Mouse (Mus musculus): ENCODE results near the gene Cep126. TPM values are rescaled to one million over a fixed set of nuclear protein-coding genes. Genes with fewer than 3 reads are reported as not detected.

The Cep126 gene
- 1.4 and 3.2 TPM in 2 replicates for polyA plus RNA-seq (2015; fragmentation: Nextera tagmentation; extraction: Ambion mirVana)

DNA sequence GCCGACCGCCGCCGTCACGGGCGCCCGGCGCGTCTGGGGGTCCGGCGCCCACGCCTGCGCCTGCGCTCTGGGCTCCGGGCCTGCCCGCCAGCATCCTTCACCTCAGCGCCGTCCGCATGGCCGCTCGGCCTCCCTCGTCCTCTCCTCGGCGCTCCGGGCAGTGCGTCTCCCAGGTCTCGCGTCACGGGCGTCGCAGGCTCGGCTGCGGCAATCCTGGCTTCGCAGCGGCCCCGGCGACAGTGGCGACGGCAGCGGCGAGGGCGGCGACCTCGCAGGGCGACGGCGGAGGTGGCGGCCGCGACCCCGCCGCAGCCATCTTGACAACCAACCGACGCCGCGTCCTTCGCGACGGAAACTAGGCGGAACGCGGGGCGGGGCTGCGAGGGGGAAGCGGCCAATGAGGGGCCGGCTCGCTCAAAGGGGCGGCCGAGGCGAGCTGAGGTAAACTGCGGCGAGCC is at the start of gene Cep126:
TSS of gene Cep126 (minus strand) at position 178 of the 458 bp plus-strand sequence.

DNA sequence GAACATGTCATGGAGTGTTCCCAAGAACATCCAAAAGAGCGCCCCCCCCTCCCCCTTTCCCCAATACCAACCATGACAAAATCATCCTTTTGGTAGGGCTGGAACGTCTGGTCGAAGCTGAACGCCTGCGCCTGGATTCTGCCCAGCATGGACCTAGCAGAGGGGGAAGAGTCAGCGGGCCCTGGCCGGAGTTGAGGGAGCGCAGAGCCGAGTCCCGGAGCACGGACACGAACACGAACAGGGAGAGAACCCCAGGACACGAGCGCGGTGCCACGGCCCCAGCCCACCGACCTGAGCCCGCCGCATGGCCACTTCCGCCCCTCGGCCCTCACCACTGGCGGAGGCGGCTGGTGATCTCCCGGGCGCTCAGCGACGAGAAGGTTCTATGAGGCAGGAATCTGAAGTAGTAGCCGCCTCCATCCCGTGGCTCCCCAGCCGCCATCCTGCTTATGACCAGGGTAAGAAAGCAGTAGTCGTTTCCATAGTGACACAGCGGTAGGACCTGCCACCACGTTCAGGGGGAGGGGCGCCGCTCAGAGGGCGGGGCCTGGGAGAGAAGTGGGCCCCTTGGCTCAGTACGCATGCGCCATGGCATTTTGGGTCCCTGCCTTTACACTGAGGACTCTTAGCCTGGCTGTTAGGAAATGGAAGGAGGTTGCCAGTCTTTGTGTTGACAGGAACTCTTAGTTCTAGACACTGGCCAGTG is 91.6 kb downstream of the Cep126 start, which contains the start of gene Cfap300:
TSS of gene Cfap300 (minus strand) at position 486 of the 706 bp plus-strand sequence.

Other genes starting within 250 kb of the Cep126 start
- gene Yap1, start 129.7 kb downstream of the Cep126 start, polyA plus RNA-seq (2015; fragmentation: Nextera tagmentation; extraction: Ambion mirVana): 15.5 and 20.6 TPM in 2 replicates
- gene Cfap300, start 91.5 kb downstream of the Cep126 start, polyA plus RNA-seq (2015; fragmentation: Nextera tagmentation; extraction: Ambion mirVana): 7.7 and 9.5 TPM in 2 replicates

Data from adrenal gland, postnatal 0 days (tissue).